Mouse (Mus musculus) kidney, adult 2 months (tissue): ENCODE data around the gene Gm45140. TPM values are rescaled to one million over a fixed set of nuclear protein-coding genes. Genes with fewer than 3 reads are reported as not detected.
A peak's percentile ranks its signal among the peaks of the same experiment; 100 is the strongest.

Experiments used
- DNase-seq: peaks from one replicate; pipeline ENCODE4 v3.0.0; 2021
- H3K27ac ChIP-seq: fragments of 200-500 bp; 2 replicates; pipeline ENCODE4 v1.5.1; 2012; ENCODE audit warnings: low read depth, low read length, control low read depth, inconsistent platforms; ENCODE audit not compliant: insufficient read depth
- H3K27me3 ChIP-seq: fragments of 200-500 bp; replicated peaks from 2 replicates; pipeline ENCODE4 v1.6.1; 2012; ENCODE audit warnings: mild to moderate bottlenecking, moderate library complexity, low read length, inconsistent platforms; ENCODE audit not compliant: control insufficient read depth, insufficient read depth
- H3K36me3 ChIP-seq: fragments of 200-500 bp; 2 replicates; pipeline ENCODE4 v1.6.1; 2012; ENCODE audit warnings: mild to moderate bottlenecking, moderate library complexity, low read length, inconsistent platforms; ENCODE audit not compliant: control insufficient read depth, insufficient read depth
- H3K4me1 ChIP-seq: fragments of 200-500 bp; 2 replicates; pipeline ENCODE4 v1.6.1; 2011; ENCODE audit warnings: low read length; ENCODE audit not compliant: control insufficient read depth, insufficient read depth
- H3K4me3 ChIP-seq: fragments of 200-500 bp; 2 replicates; pipeline ENCODE4 v1.5.1; 2011; ENCODE audit warnings: mild to moderate bottlenecking, low read depth, low read length, control low read depth; ENCODE audit not compliant: insufficient read depth
- CTCF ChIP-seq: fragments of 200-500 bp; conservative IDR thresholded peaks from 2 replicates; pipeline ENCODE4 v1.5.1; 2011; ENCODE audit warnings: low read depth, mild to moderate bottlenecking, control low read depth, low read length, moderate library complexity, mixed read lengths; ENCODE audit not compliant: insufficient read depth, insufficient read length
- POLR2A ChIP-seq: fragments of 200-500 bp; IDR thresholded peaks from one replicate; pipeline ENCODE4 v1.6.1; 2011; ENCODE audit warnings: low read depth, low read length, control low read depth
- WGBS: fragments of 180-500 bp; shearing (Covaris S2); methylation state at CpG from one replicate; pipeline ENCODE4 v1.1.7; 2018; 5-methylcytosine and 5-hydroxymethylcytosine counted together
- polyA plus RNA-seq: library from polyadenylated mRNA; depleted of rRNA; stranded (reverse); fragments of >200 nt; gene quantifications from 2 replicates; pipeline ENCODE4 v1.2.3, GENCODE M21; 2012

Gm45140 gene
- polyA plus RNA-seq, 1 experiment, result 0.77 TPM

DNA sequence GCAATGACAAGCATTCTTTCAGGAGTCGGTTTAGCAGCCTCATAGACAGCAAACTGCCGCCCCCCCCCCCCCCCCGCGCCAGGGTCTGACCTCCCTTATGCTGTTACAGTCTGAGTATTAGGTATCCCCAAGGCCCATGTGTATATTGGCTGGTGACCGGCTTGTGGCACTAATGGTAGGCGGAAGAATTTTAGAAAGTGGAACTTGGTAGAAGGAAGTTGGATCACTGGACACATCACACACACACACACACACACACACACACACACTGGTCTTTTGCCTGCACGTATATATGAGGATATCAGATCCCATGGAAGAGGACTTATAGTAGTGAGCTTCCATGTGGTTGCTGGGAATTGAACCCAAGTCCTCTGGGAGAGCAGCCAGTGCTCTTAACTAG, 33.1 kb downstream of the Gm45140 start:
- Histone ChIP-seq H3K27ac (no peak overlapping the region), H3K27me3 (no peaks in the 10 kb centered on the region), H3K4me1 (peaks cover 4% of the 10 kb centered on the region; the same call in 1 of the 2 replicates), H3K4me3 (no peak overlapping the region), H3K36me3 (no peaks in the 10 kb centered on the region)
- TF ChIP-seq CTCF (no peak), POLR2A (no peak)
- no peak for DNase-seq
- WGBS, result 87% methylated on average over 7 of the region's 7 CpGs

GRCm38 (mm10) chr6:87799576-87799975, 36.0 kb downstream of the Gm45140 start:
- Histone ChIP-seq H3K27me3 (no peaks in the 10 kb centered on the region), H3K4me1 (no peaks in the 10 kb centered on the region; the same call in 1 of the 2 replicates), H3K4me3 (no peak overlapping the region), H3K36me3 (no peaks in the 10 kb centered on the region), H3K27ac (no peak overlapping the region)
- 89% methylated on average over 6 of the region's 6 CpGs for WGBS
- no peak for DNase-seq
- TF ChIP-seq CTCF, result no peak
- TF ChIP-seq POLR2A, result no peak

DNA sequence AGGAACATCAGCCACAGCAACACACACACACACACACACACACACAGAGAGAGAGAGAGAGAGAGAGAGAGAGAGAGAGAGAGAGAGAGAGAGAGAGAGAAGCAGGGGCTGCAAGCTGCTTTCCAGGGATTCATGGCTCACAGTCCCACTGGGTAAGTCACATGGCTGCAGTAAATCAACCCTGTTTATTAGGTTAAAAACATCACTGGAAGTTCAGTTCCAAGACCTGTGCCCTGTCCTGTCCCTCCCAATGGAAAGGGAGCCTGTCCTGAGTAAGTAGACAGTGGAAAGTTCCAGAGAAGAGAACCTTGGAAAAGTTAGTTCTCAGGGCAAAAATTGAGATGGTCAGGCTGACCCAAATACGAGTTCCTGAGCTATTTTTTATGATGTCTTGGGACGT, 38.3 kb downstream of the Gm45140 start:
- DNase-seq, result peak; percentile 51
- no peak for TF ChIP-seq POLR2A
- TF ChIP-seq CTCF, result no peak
- Histone ChIP-seq H3K36me3 (no peaks in the 10 kb centered on the region; the same call in 1 of the 2 replicates), H3K27me3 (no peaks in the 10 kb centered on the region), H3K4me3 (no peak overlapping the region), H3K4me1 (no peaks in the 10 kb centered on the region; the same call in 1 of the 2 replicates), H3K27ac (no peak overlapping the region)
- 11% methylated on average over 2 of the region's 2 CpGs for WGBS

GRCm38 (mm10) chr6:87796251-87796880, 39.2 kb downstream of the Gm45140 start:
- H3K27me3 ChIP-seq, result no peaks in the 10 kb centered on the region
- H3K4me1 ChIP-seq, result no peaks in the 10 kb centered on the region; the same call in 1 of the 2 replicates
- TF ChIP-seq CTCF (no peak), POLR2A (no peak)
- no peak overlapping the region for H3K4me3 ChIP-seq
- H3K36me3 ChIP-seq, result no peaks in the 10 kb centered on the region; the same call in 1 of the 2 replicates
- no peak overlapping the region for H3K27ac ChIP-seq
- 96% methylated on average over 6 of the region's 6 CpGs for WGBS
- DNase-seq, result no peak

- H3K27ac ChIP-seq, result no peak overlapping the region
- no peak for TF ChIP-seq POLR2A
- no peak for TF ChIP-seq CTCF
- H3K4me3 ChIP-seq, result no peak overlapping the region
- WGBS, result 80% methylated on average over 6 of the region's 6 CpGs
- no peak for DNase-seq
- H3K36me3 ChIP-seq, result no peaks in the 10 kb centered on the region; the same call in 1 of the 2 replicates
- H3K27me3 ChIP-seq, result no peaks in the 10 kb centered on the region
- no peaks in the 10 kb centered on the region; the same call in 1 of the 2 replicates for H3K4me1 ChIP-seq
Observed at GRCm38 (mm10) chr6:87795385-87796150, 40.0 kb downstream of the Gm45140 start.

DNA sequence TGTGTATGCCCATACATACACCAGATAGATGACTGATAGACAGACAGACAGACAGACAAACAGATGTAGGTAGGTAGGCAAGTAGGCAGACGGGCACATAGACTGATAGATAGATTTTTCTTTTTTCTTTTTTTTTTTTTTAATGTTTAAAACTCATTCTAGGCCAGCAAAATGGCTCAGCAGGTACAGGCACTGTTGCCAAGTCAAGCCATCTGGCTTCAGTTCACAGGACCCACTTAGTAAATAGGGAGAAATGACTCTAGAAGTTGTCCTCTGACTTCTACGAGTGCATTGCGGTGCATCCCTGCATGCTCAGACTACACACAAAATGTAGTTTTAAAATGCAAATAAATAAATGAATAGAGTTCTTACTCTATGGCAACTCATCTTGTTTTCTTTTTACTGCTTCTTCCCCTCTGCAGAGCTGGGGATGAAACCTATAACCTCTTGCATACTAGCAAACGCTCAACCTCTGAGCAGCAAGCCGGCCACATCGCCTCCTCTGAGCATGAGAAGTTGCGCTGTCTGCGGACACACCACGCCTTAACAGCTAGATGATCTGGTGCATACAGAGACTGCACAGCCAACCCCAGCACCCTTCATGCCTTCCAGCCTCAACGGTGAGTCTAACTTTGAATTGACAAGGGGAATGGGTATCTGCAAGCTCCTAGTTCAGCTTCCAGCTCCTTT, 41.6 kb downstream of the Gm45140 start:
- TF ChIP-seq POLR2A, result no peak
- no peak for TF ChIP-seq CTCF
- Histone ChIP-seq H3K36me3 (no peaks in the 10 kb centered on the region; the same call in 1 of the 2 replicates), H3K4me1 (peaks cover 1% of the 10 kb centered on the region; the same call in 1 of the 2 replicates), H3K27ac (no peak overlapping the region), H3K4me3 (no peak overlapping the region), H3K27me3 (no peaks in the 10 kb centered on the region)
- no peak for DNase-seq
- WGBS, result 95% methylated on average over 10 of the region's 10 CpGs

GRCm38 (mm10) chr6:87791826-87792225, 43.8 kb downstream of the Gm45140 start:
- peaks cover 2% of the 10 kb centered on the region; the same call in 1 of the 2 replicates for H3K4me1 ChIP-seq
- DNase-seq, result no peak
- H3K27me3 ChIP-seq, result no peaks in the 10 kb centered on the region
- no peak overlapping the region for H3K4me3 ChIP-seq
- H3K36me3 ChIP-seq, result no peaks in the 10 kb centered on the region; the same call in 1 of the 2 replicates
- TF ChIP-seq POLR2A (no peak), CTCF (no peak)
- H3K27ac ChIP-seq, result no peak overlapping the region
- 95% methylated on average over 5 of the region's 5 CpGs for WGBS
